Mouse (Mus musculus) forebrain, embryonic 11.5 days (tissue): Measurements from ENCODE around the gene Rin2. TPM values are rescaled to one million over a fixed set of nuclear protein-coding genes. Genes with fewer than 3 reads are reported as not detected.

Experiments
- ATAC-seq: fragments of 200-750 bp; cut with Nextera tagmentation; replicated peaks from 2 replicates; pipeline ENCODE4 v1.8.0; 2017; ENCODE audit warnings: moderate TSS enrichment; ENCODE audit not compliant: low FRiP score
- DNase-seq: peaks from one replicate; pipeline ENCODE4 v3.0.0-alpha.2; 2017; ENCODE audit warnings: low spot score
- H3K27ac ChIP-seq: fragments of 300-500 bp; sonication (generic); 2 replicates; pipeline ENCODE4 v1.5.1; 2014; ENCODE audit warnings: low read depth, low read length
- H3K27me3 ChIP-seq: fragments of 300-500 bp; sonication (generic); 2 replicates; pipeline ENCODE4 v1.6.1; 2014; ENCODE audit warnings: mild to moderate bottlenecking, low read length, mixed read lengths; ENCODE audit not compliant: control insufficient read depth, insufficient read depth
- H3K36me3 ChIP-seq: fragments of 300-500 bp; sonication (generic); 2 replicates; pipeline ENCODE4 v1.6.1; 2014; ENCODE audit warnings: mild to moderate bottlenecking, low read length, moderate library complexity, mixed read lengths; ENCODE audit not compliant: control insufficient read depth, insufficient read depth
- H3K4me1 ChIP-seq: fragments of 300-500 bp; sonication (generic); replicated peaks from 2 replicates; pipeline ENCODE4 v1.6.1; 2014; ENCODE audit warnings: low read length, mixed read lengths; ENCODE audit not compliant: control insufficient read depth, insufficient read depth
- H3K4me2 ChIP-seq: fragments of 300-500 bp; sonication (generic); 2 replicates; pipeline ENCODE4 v1.6.1; 2014; ENCODE audit warnings: low read depth, mild to moderate bottlenecking, low read length, moderate library complexity, mixed read lengths; ENCODE audit not compliant: severe bottlenecking
- H3K4me3 ChIP-seq: fragments of 300-500 bp; sonication (generic); 2 replicates; pipeline ENCODE4 v1.5.1; 2014; ENCODE audit warnings: low read depth, low read length
- H3K9ac ChIP-seq: fragments of 300-500 bp; sonication (generic); 2 replicates; pipeline ENCODE4 v1.6.1; 2014; ENCODE audit warnings: low read length
- H3K9me3 ChIP-seq: fragments of 300-500 bp; sonication (generic); 2 replicates; pipeline ENCODE4 v1.6.1; 2016; ENCODE audit warnings: low read length, mixed read lengths; ENCODE audit not compliant: control insufficient read depth
- WGBS: fragments of 180-500 bp; shearing (Covaris S2); extraction: QIAGEN DNeasy Blood & Tissue Kit; methylation state at CpG from one replicate; pipeline ENCODE4 v1.1.7; 2014; 5-methylcytosine and 5-hydroxymethylcytosine counted together
- polyA plus RNA-seq: library from polyadenylated mRNA; unstranded; fragments of >200 nt; fragmentation: Nextera tagmentation; extraction: Ambion mirVana; gene quantifications from 2 replicates; pipeline ENCODE4 v1.2.1, GENCODE M21; 2014

Gene Rin2
- polyA plus RNA-seq, 1 experiment from 2014 or later = 12.4 TPM

DNA sequence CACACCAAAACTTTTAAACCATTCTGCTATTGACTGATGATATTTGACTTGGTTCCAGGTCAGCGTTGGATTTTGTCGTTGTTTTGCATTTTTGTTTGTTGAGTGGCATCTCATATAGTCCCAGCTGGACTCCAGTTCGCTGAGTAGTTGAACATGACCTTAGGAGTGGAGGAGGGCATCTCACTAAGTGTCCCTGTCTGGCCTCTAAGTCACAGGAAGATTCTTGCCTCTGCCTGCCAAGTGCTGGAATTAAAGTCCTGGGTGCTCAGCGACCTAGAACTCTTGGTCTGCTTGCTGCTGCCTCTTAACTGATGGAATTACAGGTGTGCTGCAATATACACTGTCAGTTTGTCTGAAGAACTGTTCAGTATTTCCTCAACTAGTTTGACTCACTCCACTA, 154.2 kb downstream of the Rin2 start:
- Histone ChIP-seq H3K4me2 (no peak overlapping the region), H3K27me3 (no peaks in the 10 kb centered on the region), H3K4me1 (peaks cover 2% of the 10 kb centered on the region; the same call in 1 of the 2 replicates), H3K9ac (no peak overlapping the region), H3K36me3 (no peaks in the 10 kb centered on the region), H3K4me3 (no peak overlapping the region), H3K27ac (no peak overlapping the region), H3K9me3 (no peaks in the 10 kb centered on the region)
- no peak for ATAC-seq
- no peak for DNase-seq
- WGBS = 79% methylated on average over 4 of the region's 4 CpGs

- H3K4me3 ChIP-seq = no peak overlapping the region
- DNase-seq = no peak
- H3K4me2 ChIP-seq = no peak overlapping the region
- no peak overlapping the region for H3K9ac ChIP-seq
- no peaks in the 10 kb centered on the region for H3K36me3 ChIP-seq
- H3K9me3 ChIP-seq = no peaks in the 10 kb centered on the region
- no peak for ATAC-seq
- H3K4me1 ChIP-seq = peaks cover 2% of the 10 kb centered on the region; the same call in 1 of the 2 replicates
- WGBS = 92% methylated on average over 3 of the region's 3 CpGs
- no peaks in the 10 kb centered on the region for H3K27me3 ChIP-seq
- no peak overlapping the region for H3K27ac ChIP-seq
Measured at GRCm38 (mm10) chr2:145830417-145830816, 155.4 kb downstream of the Rin2 start.

DNA sequence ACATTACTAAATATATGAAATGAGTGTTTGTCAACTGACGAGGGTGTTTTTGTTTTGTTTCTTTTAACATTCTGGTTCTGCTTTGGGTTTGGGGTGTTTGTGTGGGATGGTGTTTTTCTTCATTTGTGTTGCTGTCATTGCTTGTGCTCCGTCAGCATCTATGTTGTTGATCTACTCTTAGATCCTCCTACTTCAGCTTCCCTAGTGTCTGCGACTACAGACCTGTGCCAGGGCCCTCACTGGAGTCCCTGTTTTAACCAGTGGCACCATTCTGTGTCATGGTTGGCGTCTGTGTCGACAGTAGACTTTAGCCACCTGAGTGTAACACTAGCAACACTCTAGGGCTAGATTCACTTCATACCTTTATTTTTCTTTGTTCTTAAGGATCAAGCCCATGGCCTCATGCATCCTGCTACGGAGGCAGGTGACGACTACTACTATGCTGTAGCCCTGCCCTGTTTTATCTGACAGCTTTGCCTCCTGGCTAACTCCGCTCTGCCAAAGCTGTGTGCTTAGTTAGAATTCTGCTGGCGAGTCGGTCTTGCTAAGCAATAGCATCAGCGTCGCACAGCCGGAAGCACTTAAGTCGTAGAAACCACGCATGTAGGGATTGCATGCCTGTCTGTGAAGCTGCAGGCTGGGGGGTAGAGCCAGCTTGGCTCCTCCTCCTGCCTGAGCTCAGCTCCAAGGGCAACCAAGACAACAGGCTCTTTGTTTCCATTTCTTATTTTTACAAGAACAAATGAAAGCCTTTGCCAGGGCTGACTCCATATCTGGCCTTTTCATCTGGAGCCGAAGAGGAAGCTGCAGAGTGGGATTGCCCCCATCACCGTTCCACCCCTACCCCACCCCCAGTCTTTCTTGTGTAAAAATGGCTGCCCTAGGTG, 157.2 kb downstream of the Rin2 start:
- Histone ChIP-seq H3K9me3 (no peaks in the 10 kb centered on the region), H3K9ac (no peak overlapping the region), H3K27me3 (no peaks in the 10 kb centered on the region), H3K36me3 (no peaks in the 10 kb centered on the region), H3K4me1 (peaks cover 2% of the 10 kb centered on the region; the same call in 1 of the 2 replicates), H3K4me3 (no peak overlapping the region), H3K27ac (0 out of 2 replicates have a peak overlapping the region, but pooled peaks have one; percentile 4), H3K4me2 (no peak overlapping the region)
- WGBS = 53% methylated on average over 17 of the region's 17 CpGs
- ATAC-seq = peak; percentile 87
- peak; percentile 64 for DNase-seq

DNA sequence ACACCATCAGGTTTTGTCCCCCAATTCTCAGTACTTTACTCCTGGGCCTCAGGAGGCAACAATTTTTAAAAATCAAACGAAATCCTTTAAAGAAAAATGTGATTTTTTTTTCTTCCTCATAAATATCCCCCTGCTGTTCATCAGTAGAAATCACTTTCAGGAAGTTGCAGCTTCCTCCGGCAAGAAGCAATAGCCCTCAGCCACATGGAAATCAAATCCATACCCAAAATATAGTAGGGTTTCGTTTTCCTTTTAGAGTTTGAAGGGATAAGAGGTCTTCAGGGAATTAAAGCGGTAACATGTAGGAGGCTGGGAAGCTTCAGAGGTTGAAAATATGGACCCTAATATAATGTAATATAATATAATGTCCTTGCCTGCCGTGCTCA, 157.8 kb downstream of the Rin2 start:
- no peak overlapping the region for H3K27ac ChIP-seq
- WGBS = 78% methylated on average over 5 of the region's 5 CpGs
- no peaks in the 10 kb centered on the region for H3K9me3 ChIP-seq
- H3K4me2 ChIP-seq = no peak overlapping the region
- H3K27me3 ChIP-seq = no peaks in the 10 kb centered on the region
- H3K4me3 ChIP-seq = no peak overlapping the region
- DNase-seq (no peak), ATAC-seq (no peak)
- H3K4me1 ChIP-seq = peaks cover 2% of the 10 kb centered on the region; the same call in 1 of the 2 replicates
- no peak overlapping the region for H3K9ac ChIP-seq
- no peaks in the 10 kb centered on the region for H3K36me3 ChIP-seq

DNA sequence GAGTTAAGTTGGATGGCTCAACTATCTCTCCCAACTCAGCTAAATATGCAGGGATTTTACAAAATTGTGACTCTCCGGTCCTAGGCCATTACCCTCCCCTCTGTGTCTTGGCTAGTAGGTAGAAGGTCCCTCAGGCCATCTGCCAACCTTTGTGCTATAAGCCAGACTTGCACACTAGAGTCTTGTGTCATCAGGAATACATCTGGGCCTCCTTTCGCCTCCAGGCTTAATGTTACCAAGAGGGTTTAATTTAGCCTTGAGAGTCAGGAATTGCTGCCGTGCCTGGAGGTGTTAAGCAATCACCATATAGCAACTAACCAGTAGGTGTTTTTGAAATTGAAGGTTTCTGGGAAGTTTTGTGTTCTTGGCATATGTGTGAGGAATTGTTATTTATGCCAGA, 158.3 kb downstream of the Rin2 start:
- 90% methylated on average over 3 of the region's 3 CpGs for WGBS
- DNase-seq (no peak), ATAC-seq (no peak)

DNA sequence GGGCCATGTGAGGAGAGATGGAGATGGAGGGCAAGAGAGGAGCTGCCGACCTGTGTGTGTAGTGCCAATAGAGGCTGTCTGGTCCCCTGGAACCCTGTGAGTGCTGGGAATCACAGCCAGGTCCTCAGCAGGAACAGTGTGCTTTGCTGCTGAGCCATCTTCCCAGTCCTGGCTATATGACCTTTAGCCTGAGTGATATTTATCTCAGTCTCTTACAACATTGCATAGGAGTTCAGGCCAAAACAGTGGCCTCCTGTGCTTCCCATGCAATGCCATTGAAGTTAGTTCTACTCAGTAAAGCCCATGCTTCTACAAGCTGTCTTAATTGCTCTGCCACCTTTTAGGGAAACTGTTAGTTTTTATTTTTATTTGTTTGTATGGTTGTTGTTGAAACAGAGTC, 160.9 kb downstream of the Rin2 start:
- Histone ChIP-seq H3K36me3 (no peaks in the 10 kb centered on the region), H3K9me3 (no peaks in the 10 kb centered on the region), H3K27me3 (no peaks in the 10 kb centered on the region), H3K9ac (no peak overlapping the region), H3K4me1 (peaks cover 2% of the 10 kb centered on the region; the same call in 1 of the 2 replicates), H3K4me3 (no peak overlapping the region), H3K4me2 (no peak overlapping the region), H3K27ac (no peak overlapping the region)
- DNase-seq (no peak), ATAC-seq (no peak)
- WGBS = 80% methylated on average over 1 of the region's 1 CpGs

More for the DNA sequence above, 158.3 kb downstream of the Rin2 start:
- Histone ChIP-seq H3K9me3 (no peaks in the 10 kb centered on the region), H3K4me1 (peaks cover 2% of the 10 kb centered on the region; the same call in 1 of the 2 replicates), H3K4me3 (no peak overlapping the region), H3K27me3 (no peaks in the 10 kb centered on the region), H3K36me3 (no peaks in the 10 kb centered on the region), H3K4me2 (no peak overlapping the region), H3K27ac (no peak overlapping the region), H3K9ac (no peak overlapping the region)

DNA sequence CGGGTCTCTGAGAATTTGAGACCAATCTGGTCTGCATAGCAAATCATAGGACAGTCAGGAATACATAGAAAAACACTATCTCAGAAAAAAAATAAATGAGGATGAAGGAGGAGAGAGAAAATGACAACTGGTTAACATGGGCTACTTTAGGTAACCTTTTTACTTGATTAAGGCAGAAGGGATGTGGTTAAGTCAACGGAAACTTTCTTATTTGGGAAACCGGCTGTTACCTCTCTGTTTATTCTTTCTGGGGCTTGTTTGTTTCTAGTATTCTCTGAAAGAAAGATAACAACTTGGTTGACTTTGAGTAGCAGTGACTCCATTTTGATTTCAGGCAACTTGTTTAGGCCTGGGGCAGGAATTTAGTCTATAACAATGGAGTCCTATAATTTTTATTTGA, 163.7 kb downstream of the Rin2 start:
- Histone ChIP-seq H3K4me1 (no peaks in the 10 kb centered on the region), H3K27ac (no peak overlapping the region), H3K9ac (no peak overlapping the region), H3K27me3 (no peaks in the 10 kb centered on the region), H3K4me3 (no peak overlapping the region), H3K4me2 (no peak overlapping the region), H3K36me3 (no peaks in the 10 kb centered on the region), H3K9me3 (no peaks in the 10 kb centered on the region)
- DNase-seq (no peak), ATAC-seq (no peak)
- 86% methylated on average over 3 of the region's 3 CpGs for WGBS

GRCm38 (mm10) chr2:145839565-145840315, 164.7 kb downstream of the Rin2 start:
- Histone ChIP-seq H3K9me3 (no peaks in the 10 kb centered on the region), H3K4me1 (no peaks in the 10 kb centered on the region), H3K4me3 (no peak overlapping the region), H3K4me2 (no peak overlapping the region), H3K36me3 (no peaks in the 10 kb centered on the region), H3K27me3 (no peaks in the 10 kb centered on the region), H3K27ac (no peak overlapping the region), H3K9ac (no peak overlapping the region)
- ATAC-seq (peak; percentile 30; the same call in 1 of the 2 replicates), DNase-seq (no peak)
- WGBS = 84% methylated on average over 9 of the region's 9 CpGs
